ENCODE assay signal across 14 mouse cellular contexts in genomic region chr4:133624830-133625229, GRCm38 (mm10). TPM values are rescaled to one million over a fixed set of nuclear protein-coding genes. Genes with fewer than 3 reads are reported as not detected.
DNase-seq lines count a peak whose midpoint lies in the region; ATAC-seq and TF ChIP-seq lines count a peak whose summit lies in the region.
"Had no signal": no experiment of that assay in that cellular context is flagged by ENCODE, and none has a peak within 500 bp of the region (broad histone marks: within the 10 kb centered on the region; RNA-seq: fewer than 3 reads in every experiment).

No protein-coding gene starts in this region.

- ATAC-seq in embryonic facial prominence, embryonic 14.5 days (ENCODE audit: low read depth): no peak
- no peak for ATAC-seq in kidney, postnatal 0 days (replicated peaks; ENCODE audit: low FRiP score, low read depth)
- peak; percentile 70 for ATAC-seq in liver, embryonic 15.5 days (ENCODE audit: insufficient read depth)
- ATAC-seq in neural tube, embryonic 15.5 days (ENCODE audit: low FRiP score): no peak
- ATAC-seq: midbrain, embryonic 15.5 days had no signal

- H3K4me3 ChIP-seq in embryonic facial prominence, embryonic 14.5 days (ENCODE audit: low read depth, low read length): no peak overlapping the region
- H3K4me3 ChIP-seq in embryonic facial prominence, embryonic 10.5 days: no peak overlapping the region
- no peak overlapping the region for H3K4me3 ChIP-seq in kidney, postnatal 0 days (replicated peaks; ENCODE audit: low read depth, low read length)
- no peak overlapping the region for H3K4me3 ChIP-seq in brown adipose tissue, adult 24 weeks (ENCODE audit: insufficient read depth, low read depth, low read length)
- H3K4me3 ChIP-seq in liver, embryonic 15.5 days (replicated peaks): no peak overlapping the region
- H3K4me3 ChIP-seq in neural tube, embryonic 15.5 days (replicated peaks): no peak overlapping the region
- H3K4me3 ChIP-seq: forebrain, embryonic 10.5 days; midbrain, embryonic 15.5 days had no signal

- no peak overlapping the region for H3K9ac ChIP-seq in embryonic facial prominence, embryonic 14.5 days (ENCODE audit: low read depth, low read length)
- H3K9ac ChIP-seq in kidney, postnatal 0 days (ENCODE audit: low read depth, low read length): no peak overlapping the region
- H3K9ac ChIP-seq in liver, embryonic 15.5 days: no peak overlapping the region
- H3K9ac ChIP-seq in neural tube, embryonic 15.5 days (replicated peaks): no peak overlapping the region
- H3K9ac ChIP-seq: midbrain, embryonic 15.5 days had no signal

- DNase-seq in embryonic facial prominence, embryonic 14.5 days (ENCODE audit: low spot score): no peak
- DNase-seq in embryonic facial prominence, embryonic 10.5 days (ENCODE audit: low spot score): no peak
- DNase-seq in kidney, postnatal 0 days (ENCODE audit: low spot score): no peak
- DNase-seq in kidney, postnatal 4 days: no peak
- DNase-seq in layer of hippocampus, adult 8-10 months (ENCODE audit: low spot score in 2 of 2): no peak
- DNase-seq: cerebellum, adult 9-10 months; heart, postnatal 14 days; lung, adult 18-20 months; right cerebral cortex, postnatal 14 days had no signal

- 84% methylated on average over 7 of the region's 7 CpGs for WGBS in embryonic facial prominence, embryonic 14.5 days
- WGBS in embryonic facial prominence, embryonic 10.5 days: 92% methylated on average over 7 of the region's 7 CpGs
- WGBS in kidney, postnatal 0 days: 87% methylated on average over 7 of the region's 7 CpGs
- 32% methylated on average over 7 of the region's 7 CpGs for WGBS in liver, embryonic 15.5 days (ENCODE audit: insufficient replicate concordance)
- 96% methylated on average over 7 of the region's 7 CpGs for WGBS in neural tube, embryonic 15.5 days

- no peaks in the 10 kb centered on the region for H3K9me3 ChIP-seq in embryonic facial prominence, embryonic 14.5 days (ENCODE audit: control insufficient read depth, low read length)
- no peaks in the 10 kb centered on the region for H3K9me3 ChIP-seq in embryonic facial prominence, embryonic 10.5 days
- no peaks in the 10 kb centered on the region for H3K9me3 ChIP-seq in kidney, postnatal 0 days (replicated peaks; ENCODE audit: low read length)
- no peaks in the 10 kb centered on the region for H3K9me3 ChIP-seq in liver, embryonic 15.5 days (replicated peaks)
- H3K9me3 ChIP-seq in neural tube, embryonic 15.5 days (replicated peaks): no peaks in the 10 kb centered on the region
- H3K9me3 ChIP-seq: forebrain, embryonic 10.5 days; midbrain, embryonic 15.5 days had no signal

- no peaks in the 10 kb centered on the region for H3K4me1 ChIP-seq in embryonic facial prominence, embryonic 14.5 days (ENCODE audit: control insufficient read depth, insufficient read depth, low read length)
- peaks cover 19% of the 10 kb centered on the region for H3K4me1 ChIP-seq in embryonic facial prominence, embryonic 10.5 days
- peaks cover 11% of the 10 kb centered on the region for H3K4me1 ChIP-seq in kidney, postnatal 0 days (replicated peaks; ENCODE audit: insufficient read depth, low read length)
- H3K4me1 ChIP-seq in brown adipose tissue, adult 24 weeks (ENCODE audit: control insufficient read depth, insufficient read depth, insufficient read length, low read length): peaks cover 31% of the 10 kb centered on the region
- H3K4me1 ChIP-seq in liver, embryonic 15.5 days (replicated peaks): peaks cover 59% of the 10 kb centered on the region
- peaks cover 8% of the 10 kb centered on the region; the same call in 1 of the 2 replicates for H3K4me1 ChIP-seq in neural tube, embryonic 15.5 days
- H3K4me1 ChIP-seq: midbrain, embryonic 15.5 days had no signal

- H3K27ac ChIP-seq in embryonic facial prominence, embryonic 14.5 days (replicated peaks; ENCODE audit: low read depth, low read length): 0 out of 2 replicates have a peak overlapping the region, but pooled peaks have one; percentile 39
- H3K27ac ChIP-seq in embryonic facial prominence, embryonic 10.5 days (replicated peaks): no peak overlapping the region
- H3K27ac ChIP-seq in kidney, postnatal 0 days: peak overlapping the region; percentile 81
- peak overlapping the region; percentile 97 for H3K27ac ChIP-seq in brown adipose tissue, adult 24 weeks (replicated peaks; ENCODE audit: low read depth, low read length)
- peak overlapping the region; percentile 46 for H3K27ac ChIP-seq in liver, embryonic 15.5 days (replicated peaks)
- no peak overlapping the region for H3K27ac ChIP-seq in neural tube, embryonic 15.5 days (replicated peaks)
- H3K27ac ChIP-seq: midbrain, embryonic 15.5 days had no signal

- TF ChIP-seq CTCF in kidney, postnatal 0 days (IDR thresholded peaks at IDR 0.05; ENCODE audit: low read depth): no peak

- peaks cover 39% of the 10 kb centered on the region for H3K36me3 ChIP-seq in embryonic facial prominence, embryonic 14.5 days (ENCODE audit: control insufficient read depth, insufficient read depth, low read length)
- peaks cover 63% of the 10 kb centered on the region for H3K36me3 ChIP-seq in embryonic facial prominence, embryonic 10.5 days (replicated peaks)
- H3K36me3 ChIP-seq in kidney, postnatal 0 days (ENCODE audit: insufficient read depth, low read length): 0 out of 2 replicates have a peak, but pooled peaks cover 7% of the 10 kb centered on the region
- peaks cover 17% of the 10 kb centered on the region; the same call in 1 of the 2 replicates for H3K36me3 ChIP-seq in liver, embryonic 15.5 days (replicated peaks)
- peaks cover 38% of the 10 kb centered on the region for H3K36me3 ChIP-seq in neural tube, embryonic 15.5 days

- no peak overlapping the region for H3K4me2 ChIP-seq in embryonic facial prominence, embryonic 14.5 days (ENCODE audit: low read depth, low read length)
- H3K4me2 ChIP-seq in kidney, postnatal 0 days (ENCODE audit: low read length): no peak overlapping the region
- H3K4me2 ChIP-seq in liver, embryonic 15.5 days: peak overlapping the region; percentile 21; the same call in 1 of the 2 replicates
- H3K4me2 ChIP-seq in neural tube, embryonic 15.5 days: no peak overlapping the region
- H3K4me2 ChIP-seq: midbrain, embryonic 15.5 days had no signal

- no peaks in the 10 kb centered on the region for H3K27me3 ChIP-seq in embryonic facial prominence, embryonic 14.5 days (replicated peaks; ENCODE audit: control insufficient read depth, insufficient read depth, low read length)
- no peaks in the 10 kb centered on the region for H3K27me3 ChIP-seq in embryonic facial prominence, embryonic 10.5 days (replicated peaks; ENCODE audit: low read depth, poor library complexity, severe bottlenecking)
- H3K27me3 ChIP-seq in kidney, postnatal 0 days (ENCODE audit: insufficient read depth, low read length): no peaks in the 10 kb centered on the region
- H3K27me3 ChIP-seq in liver, embryonic 15.5 days: no peaks in the 10 kb centered on the region
- H3K27me3 ChIP-seq in neural tube, embryonic 15.5 days (replicated peaks): no peaks in the 10 kb centered on the region
- H3K27me3 ChIP-seq: midbrain, embryonic 15.5 days had no signal

RNA-seq across cellular contexts. Expression of gene Sfn, which starts 22.9 kb away (rescaled TPM):
- 129 and 135 TPM in 2 replicates for polyA plus RNA-seq in embryonic facial prominence, embryonic 14.5 days (2014; fragmentation: Nextera tagmentation; extraction: Ambion mirVana)
- 27.6 and 35.7 TPM in 2 replicates for polyA plus RNA-seq in embryonic facial prominence, embryonic 10.5 days (2016; fragmentation: Nextera tagmentation; extraction: Ambion mirVana)
- polyA plus RNA-seq in kidney, postnatal 0 days (2015; fragmentation: Nextera tagmentation; extraction: Ambion mirVana): 20.5 and 21.3 TPM in 2 replicates
- 1.2 and 1.3 TPM in 2 replicates for polyA plus RNA-seq in brown adipose tissue, adult 24 weeks (2012; ENCODE audit: insufficient read depth, insufficient read length, missing spikeins)
- polyA plus RNA-seq in liver, embryonic 15.5 days (2015; fragmentation: Nextera tagmentation; extraction: Ambion mirVana): 0.47 and 0.69 TPM in 2 replicates
- 1 to 10 TPM; 1.4 to 3.1 (median 2.1) TPM for total RNA-seq in layer of hippocampus, adult 8-10 months (2022)
- polyA plus RNA-seq in neural tube, embryonic 15.5 days (2015; fragmentation: Nextera tagmentation; extraction: Ambion mirVana): 1.7 and 32.5 TPM in 2 replicates

RNA-seq across cellular contexts. Expression of gene Zdhhc18, which starts 25.1 kb away (rescaled TPM):
- polyA plus RNA-seq in embryonic facial prominence, embryonic 14.5 days (2014; fragmentation: Nextera tagmentation; extraction: Ambion mirVana): 2.1 and 3.7 TPM in 2 replicates
- 2.3 and 3.0 TPM in 2 replicates for polyA plus RNA-seq in embryonic facial prominence, embryonic 10.5 days (2016; fragmentation: Nextera tagmentation; extraction: Ambion mirVana)
- 3.7 and 7.1 TPM in 2 replicates for polyA plus RNA-seq in kidney, postnatal 0 days (2015; fragmentation: Nextera tagmentation; extraction: Ambion mirVana)
- 9.4 and 10.6 TPM in 2 replicates for polyA plus RNA-seq in brown adipose tissue, adult 24 weeks (2012; ENCODE audit: insufficient read depth, insufficient read length, missing spikeins)
- 1.2 and 1.9 TPM in 2 replicates for polyA plus RNA-seq in liver, embryonic 15.5 days (2015; fragmentation: Nextera tagmentation; extraction: Ambion mirVana)
- total RNA-seq in layer of hippocampus, adult 8-10 months (2022): 10 to 100 TPM; 30.7 to 44.0 (median 42.9) TPM
- 4.3 and 7.0 TPM in 2 replicates for polyA plus RNA-seq in neural tube, embryonic 15.5 days (2015; fragmentation: Nextera tagmentation; extraction: Ambion mirVana)

RNA-seq across cellular contexts. Expression of gene Gpn2, which starts 40.7 kb away (rescaled TPM):
- polyA plus RNA-seq in embryonic facial prominence, embryonic 14.5 days (2014; fragmentation: Nextera tagmentation; extraction: Ambion mirVana): 17.3 and 18.8 TPM in 2 replicates
- polyA plus RNA-seq in embryonic facial prominence, embryonic 10.5 days (2016; fragmentation: Nextera tagmentation; extraction: Ambion mirVana): 29.4 and 30.9 TPM in 2 replicates
- polyA plus RNA-seq in kidney, postnatal 0 days (2015; fragmentation: Nextera tagmentation; extraction: Ambion mirVana): 17.5 and 19.5 TPM in 2 replicates
- polyA plus RNA-seq in brown adipose tissue, adult 24 weeks (2012; ENCODE audit: insufficient read depth, insufficient read length, missing spikeins): 8.1 TPM in 2 replicates
- 8.6 and 10.8 TPM in 2 replicates for polyA plus RNA-seq in liver, embryonic 15.5 days (2015; fragmentation: Nextera tagmentation; extraction: Ambion mirVana)
- total RNA-seq in layer of hippocampus, adult 8-10 months (2022): 10 to 100 TPM in 2 of 4 experiments, 1 to 10 TPM in 2; 9.3 to 11.8 (median 10.3) TPM
- polyA plus RNA-seq in neural tube, embryonic 15.5 days (2015; fragmentation: Nextera tagmentation; extraction: Ambion mirVana): 17.0 and 17.2 TPM in 2 replicates

RNA-seq across cellular contexts. Expression of gene Pigv, which starts 47.6 kb away (rescaled TPM):
- 8.4 and 11.3 TPM in 2 replicates for polyA plus RNA-seq in embryonic facial prominence, embryonic 14.5 days (2014; fragmentation: Nextera tagmentation; extraction: Ambion mirVana)
- polyA plus RNA-seq in embryonic facial prominence, embryonic 10.5 days (2016; fragmentation: Nextera tagmentation; extraction: Ambion mirVana): 14.8 TPM in 2 replicates
- 19.1 and 19.7 TPM in 2 replicates for polyA plus RNA-seq in kidney, postnatal 0 days (2015; fragmentation: Nextera tagmentation; extraction: Ambion mirVana)
- polyA plus RNA-seq in brown adipose tissue, adult 24 weeks (2012; ENCODE audit: insufficient read depth, insufficient read length, missing spikeins): 4.6 and 5.9 TPM in 2 replicates
- polyA plus RNA-seq in liver, embryonic 15.5 days (2015; fragmentation: Nextera tagmentation; extraction: Ambion mirVana): 5.5 and 6.3 TPM in 2 replicates
- total RNA-seq in layer of hippocampus, adult 8-10 months (2022): 10 to 100 TPM in 2 of 4 experiments, 1 to 10 TPM in 2; 9.4 to 13.0 (median 11.3) TPM
- 12.4 and 15.7 TPM in 2 replicates for polyA plus RNA-seq in neural tube, embryonic 15.5 days (2015; fragmentation: Nextera tagmentation; extraction: Ambion mirVana)

RNA-seq across cellular contexts. Expression of gene Gpatch3, which starts 50.3 kb away (rescaled TPM):
- 6.3 and 8.3 TPM in 2 replicates for polyA plus RNA-seq in embryonic facial prominence, embryonic 14.5 days (2014; fragmentation: Nextera tagmentation; extraction: Ambion mirVana)
- polyA plus RNA-seq in embryonic facial prominence, embryonic 10.5 days (2016; fragmentation: Nextera tagmentation; extraction: Ambion mirVana): 10.7 and 12.2 TPM in 2 replicates
- polyA plus RNA-seq in kidney, postnatal 0 days (2015; fragmentation: Nextera tagmentation; extraction: Ambion mirVana): 7.4 and 8.2 TPM in 2 replicates
- 0.96 and 1.5 TPM in 2 replicates for polyA plus RNA-seq in brown adipose tissue, adult 24 weeks (2012; ENCODE audit: insufficient read depth, insufficient read length, missing spikeins)
- 3.8 and 4.9 TPM in 2 replicates for polyA plus RNA-seq in liver, embryonic 15.5 days (2015; fragmentation: Nextera tagmentation; extraction: Ambion mirVana)
- 1 to 10 TPM; 7.5 to 9.8 (median 8.8) TPM for total RNA-seq in layer of hippocampus, adult 8-10 months (2022)
- 5.8 TPM in 2 replicates for polyA plus RNA-seq in neural tube, embryonic 15.5 days (2015; fragmentation: Nextera tagmentation; extraction: Ambion mirVana)

Comparison
In these comparisons a context has a peak if more than half of its experiments do, and no peak if none do; other contexts are left out.
1. H3K27ac ChIP-seq: peak in embryonic facial prominence, embryonic 14.5 days (single experiment), kidney, postnatal 0 days (single experiment), brown adipose tissue, adult 24 weeks (single experiment) and liver, embryonic 15.5 days (single experiment); none in embryonic facial prominence, embryonic 10.5 days (single experiment) and neural tube, embryonic 15.5 days (single experiment).